13 mouse cellular contexts compared by ENCODE assay signal in genomic region chr9:103538047-103538816, GRCm38 (mm10). TPM values are rescaled to one million over a fixed set of nuclear protein-coding genes. Genes with fewer than 3 reads are reported as not detected.
DNase-seq lines count a peak whose midpoint lies in the region; ATAC-seq and TF ChIP-seq lines count a peak whose summit lies in the region.
"Had no signal": no experiment of that assay in that cellular context is flagged by ENCODE, and none has a peak within 500 bp of the region (broad histone marks: within the 10 kb centered on the region; RNA-seq: fewer than 3 reads in every experiment).

No protein-coding gene starts in this region.

- no peaks in the 10 kb centered on the region for H3K36me3 ChIP-seq in hindbrain, embryonic 10.5 days
- no peaks in the 10 kb centered on the region for H3K36me3 ChIP-seq in midbrain, embryonic 15.5 days (replicated peaks)
- H3K36me3 ChIP-seq: stomach, embryonic 15.5 days had no signal

- 0 out of 2 replicates have a peak overlapping the region, but pooled peaks have one; percentile 29 for H3K27ac ChIP-seq in hindbrain, embryonic 10.5 days
- peak overlapping the region; percentile 67 for H3K27ac ChIP-seq in midbrain, embryonic 15.5 days
- H3K27ac ChIP-seq: stomach, embryonic 15.5 days had no signal

- no peak overlapping the region for H3K4me3 ChIP-seq in hindbrain, embryonic 10.5 days
- H3K4me3 ChIP-seq in midbrain, embryonic 15.5 days, result no peak overlapping the region
- H3K4me3 ChIP-seq: stomach, embryonic 15.5 days had no signal

- H3K27me3 ChIP-seq in hindbrain, embryonic 10.5 days (ENCODE audit: insufficient read depth, poor library complexity, severe bottlenecking), result no peaks in the 10 kb centered on the region
- H3K27me3 ChIP-seq in midbrain, embryonic 15.5 days (replicated peaks), result no peaks in the 10 kb centered on the region
- H3K27me3 ChIP-seq: stomach, embryonic 15.5 days had no signal

- H3K4me1 ChIP-seq in hindbrain, embryonic 10.5 days (replicated peaks), result peaks cover 40% of the 10 kb centered on the region
- peaks cover 30% of the 10 kb centered on the region for H3K4me1 ChIP-seq in midbrain, embryonic 15.5 days
- H3K4me1 ChIP-seq: stomach, embryonic 15.5 days had no signal

- no peaks in the 10 kb centered on the region for H3K9me3 ChIP-seq in hindbrain, embryonic 10.5 days
- no peaks in the 10 kb centered on the region for H3K9me3 ChIP-seq in midbrain, embryonic 15.5 days
- H3K9me3 ChIP-seq: stomach, embryonic 15.5 days had no signal

- H3K4me2 ChIP-seq in midbrain, embryonic 15.5 days, result peak overlapping the region; percentile 14; the same call in 1 of the 2 replicates
- H3K4me2 ChIP-seq: stomach, embryonic 15.5 days had no signal

- H3K9ac ChIP-seq in midbrain, embryonic 15.5 days, result no peak overlapping the region
- H3K9ac ChIP-seq: stomach, embryonic 15.5 days had no signal

- ATAC-seq in frontal cortex, adult (ENCODE audit: low TSS enrichment), result peak; percentile 62; the same call in 1 of the 2 replicates
- ATAC-seq in midbrain, embryonic 15.5 days (replicated peaks), result peak; percentile 94
- ATAC-seq: Patski had no signal

- no peak for TF ChIP-seq CTCF in brain, embryonic 14.5 days (IDR thresholded peaks at IDR 0.05; ENCODE audit: borderline replicate concordance, extremely low read depth, insufficient read depth, insufficient read length)

- no peak for DNase-seq in frontal cortex, postnatal 25 days (ENCODE audit: low spot score in 2 of 2)
- peak; percentile 90 for DNase-seq in brain, embryonic 14.5 days (ENCODE audit: low read depth)
- no peak for DNase-seq in hindbrain, embryonic 10.5 days (ENCODE audit: low spot score)
- no peak for DNase-seq in right cerebral cortex, postnatal 25 days
- DNase-seq in kidney, postnatal 4 days, result no peak
- DNase-seq in spleen, postnatal 36 days (ENCODE audit: low spot score in 2 of 2), result no peak
- DNase-seq: adrenal gland, postnatal 14 days; kidney, adult 18-20 months; right cerebral cortex, postnatal 14 days had no signal

- no peak for TF ChIP-seq POLR2A in brain, embryonic 14.5 days (IDR thresholded peaks at IDR 0.05; ENCODE audit: borderline replicate concordance, extremely low read depth, insufficient read depth, insufficient read length, poor library complexity, severe bottlenecking)

- WGBS in hindbrain, embryonic 10.5 days, result 38% methylated on average over 8 of the region's 8 CpGs
- WGBS in midbrain, embryonic 15.5 days, result 39% methylated on average over 8 of the region's 8 CpGs

RNA-seq across cellular contexts. Expression of gene Bfsp2, which starts 58.0 kb away (rescaled TPM):
- 1.8 and 2.1 TPM in 2 replicates for polyA plus RNA-seq in brain, embryonic 14.5 days (2012; rRNA removed)
- 0.90 and 2.5 TPM in 2 replicates for polyA plus RNA-seq in hindbrain, embryonic 10.5 days (2016; fragmentation: Nextera tagmentation; extraction: Ambion mirVana)
- polyA plus RNA-seq in midbrain, embryonic 15.5 days (2015; fragmentation: Nextera tagmentation; extraction: Ambion mirVana), result 1.9 and 2.3 TPM in 2 replicates
- polyA plus RNA-seq: Patski had no signal
